Mouse (Mus musculus) hematopoietic stem cell, adult 5-6 weeks (primary cell): ENCODE data around the gene Nop2. TPM values are rescaled to one million over a fixed set of nuclear protein-coding genes. Genes with fewer than 3 reads are reported as not detected.

ENCODE experiments used
- ATAC-seq, 2 experiments: fragments of 125-278 bp in 1 of 2; replicated peaks in 1 of 2; 2 replicates each; pipeline ENCODE4 v1.8.0; 2016 to 2017; ENCODE audit warnings: inconsistent platforms in 2 of 2, mild to moderate bottlenecking in 2 of 2, moderate number of reproducible peaks in 2 of 2, low read depth in 1 of 2, moderate TSS enrichment in 1 of 2; ENCODE audit not compliant: low FRiP score in 2 of 2, poor library complexity in 2 of 2, severe bottlenecking in 2 of 2, insufficient read depth in 1 of 2, low TSS enrichment in 1 of 2
- total RNA-seq: library from RNA; stranded (forward); fragments of 172-1452, 232-1000 nt; gene quantifications from 2 replicates; pipeline ENCODE4 v1.2.3, GENCODE M21; 2017

Gene Nop2
- 58.8 and 63.4 TPM in 2 replicates for total RNA-seq

GRCm38 (mm10) chr6:125131302-125132156 lies at the start of gene Nop2:
Gene Nop2, plus strand, starts transcription at chr6:125131909.
- ATAC-seq, result peak; percentile 89 to 92

- no peak for ATAC-seq
These were observed 48.8 kb upstream of the Nop2 start for GRCm38 (mm10) chr6:125082801-125083386.

- ATAC-seq, result peak; percentile 44 to 52; a peak in 3 of 4 replicates
These were observed 47.3 kb upstream of the Nop2 start for GRCm38 (mm10) chr6:125084424-125084823.

GRCm38 (mm10) chr6:125087937-125088336 lies 43.8 kb upstream of the Nop2 start:
- no peak for ATAC-seq

- peak; percentile 66 to 69 for ATAC-seq
These were observed 43.0 kb upstream of the Nop2 start for GRCm38 (mm10) chr6:125088561-125089321.

- peak; percentile 29 to 40 for ATAC-seq
These were observed 42.0 kb upstream of the Nop2 start for GRCm38 (mm10) chr6:125089521-125090321.

- no peak for ATAC-seq
These were observed 41.2 kb upstream of the Nop2 start for GRCm38 (mm10) chr6:125090341-125091085.

GRCm38 (mm10) chr6:125092372-125092771 lies 39.3 kb upstream of the Nop2 start:
- ATAC-seq, result no peak

- no peak for ATAC-seq
These were observed 36.9 kb upstream of the Nop2 start for GRCm38 (mm10) chr6:125094843-125095242.

GRCm38 (mm10) chr6:125095391-125096278 lies 36.1 kb upstream of the Nop2 start, which contains the start of gene Chd4:
Gene Chd4, plus strand, starts transcription at chr6:125095981.
- ATAC-seq, result peak; percentile 20 to 49; a peak in 3 of 4 replicates

GRCm38 (mm10) chr6:125096279-125096596 lies 35.5 kb upstream of the Nop2 start:
- no peak for ATAC-seq

GRCm38 (mm10) chr6:125096597-125097345 lies 34.9 kb upstream of the Nop2 start:
- ATAC-seq, result peak in 1 of 2 experiments; percentile 8; a peak in 1 of 4 replicates

GRCm38 (mm10) chr6:125097346-125097689 lies 34.4 kb upstream of the Nop2 start:
- ATAC-seq, result no peak

GRCm38 (mm10) chr6:125097951-125098350 lies 33.8 kb upstream of the Nop2 start:
- ATAC-seq, result no peak

- no peak for ATAC-seq
These were observed 33.2 kb upstream of the Nop2 start for GRCm38 (mm10) chr6:125098513-125098912.
